Mouse (Mus musculus) erythroid progenitor cell, adult 5-6 weeks (primary cell): ENCODE results near the gene Dclk2. TPM values are rescaled to one million over a fixed set of nuclear protein-coding genes. Genes with fewer than 3 reads are reported as not detected.

Experiments used
- ATAC-seq: replicated peaks from 2 replicates; pipeline ENCODE4 v1.8.0; 2016; ENCODE audit warnings: moderate number of reproducible peaks, mild to moderate bottlenecking, moderate TSS enrichment, inconsistent platforms; ENCODE audit not compliant: poor library complexity, low FRiP score, severe bottlenecking
- total RNA-seq, 2 experiments: library from RNA; stranded (forward) in 1 of 2; stranded (reverse) in 1 of 2; fragments of 150-400 nt in 1 of 2; fragments of 186-747, 209-891 nt in 1 of 2; gene quantifications; 2 replicates each; pipeline versions ENCODE4 v1.2.3 to v1.2.4; 2015 to 2017; ENCODE audit warnings: low replicate concordance in 2 of 2

Dclk2 gene
- total RNA-seq, 2 experiments from 2014 or later: 36.8 to 65.0 TPM

DNA sequence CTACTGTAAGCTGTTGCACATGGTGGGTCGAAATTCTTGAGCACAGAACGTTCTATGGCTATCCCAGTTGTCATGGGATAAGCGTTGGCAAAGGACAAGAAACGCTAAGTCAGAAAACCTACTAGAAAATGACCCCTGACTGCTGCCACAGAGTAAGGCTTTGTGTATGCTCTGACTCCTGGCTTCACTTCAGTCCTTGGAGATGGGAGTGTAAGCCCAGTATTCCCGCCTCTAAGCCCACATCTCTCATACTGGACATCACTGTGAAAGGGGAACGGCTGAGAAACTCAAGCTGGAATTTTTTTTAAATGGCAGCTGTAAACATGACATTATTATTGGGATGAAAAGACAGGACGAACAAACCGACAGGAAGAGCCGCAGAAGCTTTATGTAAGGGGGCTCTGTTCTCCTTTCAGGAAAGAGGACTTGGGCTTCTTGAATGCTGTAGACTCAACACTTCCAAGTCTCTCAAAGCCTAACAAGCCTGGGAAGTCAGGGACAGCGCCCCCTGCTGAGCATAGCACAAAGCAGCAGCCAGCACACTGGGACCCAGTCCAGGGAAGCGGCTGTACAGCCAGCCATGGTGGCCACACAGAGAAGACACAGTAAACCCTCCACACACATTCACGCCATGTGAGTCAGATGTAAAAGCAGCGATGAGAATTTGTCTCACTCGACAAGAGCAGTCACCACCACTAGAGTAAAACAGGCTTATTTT, 112.7 kb downstream of the Dclk2 start:
- peak; percentile 79 for ATAC-seq

DNA sequence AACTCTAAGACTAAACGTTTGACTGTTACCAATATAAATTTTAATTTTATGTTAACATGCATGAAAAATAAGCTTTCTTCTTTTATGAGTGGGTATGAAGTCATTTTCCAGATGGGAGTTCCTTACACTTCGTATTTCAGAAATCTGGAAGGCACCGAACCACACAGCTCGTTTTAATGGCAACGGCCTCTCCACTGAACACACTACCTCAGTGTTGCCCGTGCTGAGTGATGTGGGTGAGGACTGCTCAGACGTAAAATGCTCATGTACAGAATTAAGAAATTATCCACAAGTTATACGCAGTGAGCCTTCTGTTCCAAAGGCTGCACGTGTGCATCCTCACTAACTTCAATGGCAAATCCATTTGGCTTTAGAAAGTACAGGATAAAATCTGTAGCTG, 113.8 kb downstream of the Dclk2 start:
- ATAC-seq: no peak

DNA sequence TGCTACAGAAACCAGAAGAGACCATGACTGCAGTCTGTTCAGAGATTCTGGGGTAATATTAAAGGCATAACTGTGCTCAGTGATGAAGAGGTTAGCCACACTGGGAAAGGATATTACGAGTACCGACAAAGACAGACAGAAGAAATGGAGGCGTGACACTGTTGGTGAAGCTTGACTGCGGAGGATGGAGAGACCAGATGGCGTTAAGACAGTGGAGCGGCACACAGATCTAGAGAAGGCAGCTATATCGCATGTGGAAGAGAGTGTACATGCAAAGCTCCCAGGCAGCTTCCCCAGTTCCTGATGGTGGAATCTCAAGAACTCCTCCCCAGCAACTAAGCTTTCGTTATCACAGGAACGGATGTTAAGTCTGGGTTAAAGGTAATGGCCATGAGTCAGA, 116.4 kb downstream of the Dclk2 start:
- no peak for ATAC-seq

DNA sequence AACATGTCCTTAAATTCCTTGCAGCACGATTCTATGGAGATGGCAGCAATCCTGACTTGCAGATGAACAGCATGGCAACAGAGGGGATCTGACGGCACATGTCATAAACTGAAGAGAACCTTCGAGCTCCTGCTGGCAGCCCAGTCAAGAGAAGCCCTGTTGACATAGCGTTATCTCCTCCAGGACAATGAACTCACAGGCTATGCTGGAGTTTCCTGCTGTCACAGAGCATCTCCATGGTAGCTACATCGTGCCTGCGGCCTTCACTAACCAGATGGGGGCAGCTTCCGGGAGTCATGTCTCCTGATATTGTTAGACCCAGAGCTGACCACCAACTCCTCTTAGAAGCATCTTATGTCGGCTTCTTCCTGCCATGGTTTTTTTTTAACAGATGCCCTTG, 117.8 kb downstream of the Dclk2 start:
- no peak for ATAC-seq

DNA sequence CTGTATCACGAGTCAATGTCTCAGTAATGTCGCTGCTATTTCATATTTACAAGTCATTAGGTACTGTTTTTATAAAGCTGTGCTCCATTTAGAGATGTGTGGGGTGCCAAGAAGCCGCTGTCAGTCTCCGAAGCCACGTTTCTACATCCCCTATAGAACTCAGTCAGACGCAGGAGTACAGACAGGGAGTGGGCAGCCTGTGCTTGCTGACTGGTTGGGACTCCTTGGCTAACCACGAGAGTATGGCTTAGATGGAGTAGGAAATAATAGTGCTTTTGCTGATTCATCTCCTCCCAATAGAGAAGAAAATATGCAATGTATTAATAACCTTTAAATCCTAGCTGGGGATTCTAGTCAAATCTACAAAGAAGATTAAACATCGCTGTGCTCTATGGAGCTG, 119.8 kb downstream of the Dclk2 start:
- no peak for ATAC-seq

DNA sequence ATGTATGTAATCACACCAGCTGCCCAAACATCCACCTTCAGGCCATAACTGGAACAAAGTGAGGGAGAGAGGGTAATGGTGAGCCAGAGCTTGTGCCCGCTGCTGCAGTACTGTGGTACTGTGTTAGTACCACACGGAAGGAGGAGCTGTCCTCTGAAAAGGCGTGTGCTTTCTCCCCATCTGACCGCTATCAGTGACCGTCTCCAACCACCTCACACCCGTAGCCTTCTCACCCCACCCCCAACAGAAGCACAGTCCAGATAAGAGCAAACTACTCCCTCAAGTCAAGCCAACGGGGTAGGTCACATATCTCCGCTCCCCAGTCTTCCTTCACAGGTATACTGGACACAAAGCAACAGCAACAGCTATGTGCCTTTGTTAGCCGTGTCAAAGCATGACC, 121.6 kb downstream of the Dclk2 start:
- ATAC-seq: peak; percentile 89

DNA sequence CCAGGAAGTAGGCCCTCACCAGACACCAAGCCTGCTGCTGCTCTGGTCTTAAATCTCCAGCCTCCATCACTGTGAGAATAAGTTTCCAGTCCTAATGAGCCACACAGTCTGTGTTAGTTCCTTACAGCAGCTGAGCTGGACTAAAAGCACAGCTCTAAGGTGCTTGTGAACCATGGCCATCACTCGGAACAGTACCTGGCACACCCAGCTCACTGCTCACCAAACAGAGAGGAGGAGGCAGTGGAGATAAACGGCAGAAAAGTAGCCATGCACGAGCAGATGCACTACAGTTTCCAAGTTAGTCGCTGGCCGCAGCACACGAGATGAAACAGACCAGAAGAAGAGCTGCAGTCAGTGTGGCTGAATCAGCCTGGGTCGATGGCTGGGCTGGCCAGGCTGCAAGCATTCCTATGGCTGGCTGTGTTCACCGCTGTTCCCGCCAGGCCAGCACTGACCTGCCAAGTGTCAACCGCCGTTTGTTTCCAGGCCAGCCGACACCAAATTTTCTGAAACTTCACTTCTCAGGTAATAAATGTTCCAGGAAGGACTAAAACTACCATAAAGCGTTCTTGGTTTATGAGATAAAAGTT, 122.7 kb downstream of the Dclk2 start:
- ATAC-seq: peak; percentile 55

DNA sequence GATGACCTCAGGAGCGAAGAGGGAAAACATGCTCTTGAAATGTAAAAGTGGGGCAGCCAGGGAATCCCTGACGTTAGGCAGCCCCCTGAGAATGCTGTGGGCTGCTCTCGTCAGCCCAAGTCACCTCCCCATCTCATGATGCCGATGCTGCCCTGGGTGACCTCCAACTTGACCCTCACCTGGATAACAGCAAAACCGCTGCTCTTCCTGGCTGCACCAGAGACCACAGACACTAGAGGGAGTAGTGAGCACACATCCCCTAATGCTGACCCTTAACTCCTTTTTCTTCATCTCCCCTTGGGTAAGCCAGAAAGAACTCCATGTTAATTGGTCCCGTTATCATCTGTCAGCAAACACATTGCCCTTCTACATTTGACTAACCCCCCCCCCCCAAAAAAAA, 123.9 kb downstream of the Dclk2 start:
- peak; percentile 33; the same call in 1 of the 2 replicates for ATAC-seq

DNA sequence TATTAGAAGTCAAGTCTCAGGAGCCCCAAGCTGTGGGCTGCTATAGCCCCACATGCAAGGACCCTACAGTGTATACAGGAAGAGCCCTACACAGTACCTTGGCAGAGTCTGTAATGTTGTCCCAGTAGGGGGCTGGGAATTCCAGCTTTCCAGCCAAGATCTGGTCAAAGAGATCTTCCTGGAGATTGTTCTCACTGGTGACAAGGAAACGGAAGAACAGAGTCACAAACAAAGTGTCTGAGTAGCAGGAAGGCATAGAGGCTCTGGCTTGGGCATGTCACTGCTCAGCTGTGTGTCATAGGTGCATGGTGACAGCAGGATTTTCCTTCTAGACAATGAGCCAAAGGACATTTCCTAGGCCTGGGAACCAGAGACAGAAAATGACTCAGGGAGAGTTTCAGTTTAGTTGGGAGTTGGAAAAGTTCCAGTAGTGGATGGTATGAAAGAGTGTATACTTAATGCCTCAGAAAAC, 126.9 kb downstream of the Dclk2 start:
- ATAC-seq: no peak

DNA sequence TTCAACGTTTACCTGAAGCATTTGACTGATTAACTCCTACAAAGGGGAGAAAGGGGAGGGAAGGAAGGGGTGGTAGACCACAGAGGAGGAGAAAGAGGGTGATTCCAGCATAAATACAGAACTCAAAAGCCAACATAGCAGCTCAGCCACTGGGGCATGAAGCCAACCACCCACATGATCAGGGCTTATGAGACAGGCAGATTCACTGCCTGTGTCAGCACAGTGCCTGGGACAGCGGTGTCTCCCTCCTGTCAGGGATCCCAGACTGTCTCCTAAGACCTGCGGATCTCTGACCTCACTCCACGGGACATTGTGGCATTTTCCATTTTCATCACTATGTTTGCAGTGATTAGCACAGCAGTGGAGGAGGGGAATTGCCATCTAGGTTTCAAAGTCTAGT, 127.4 kb downstream of the Dclk2 start:
- ATAC-seq: no peak

DNA sequence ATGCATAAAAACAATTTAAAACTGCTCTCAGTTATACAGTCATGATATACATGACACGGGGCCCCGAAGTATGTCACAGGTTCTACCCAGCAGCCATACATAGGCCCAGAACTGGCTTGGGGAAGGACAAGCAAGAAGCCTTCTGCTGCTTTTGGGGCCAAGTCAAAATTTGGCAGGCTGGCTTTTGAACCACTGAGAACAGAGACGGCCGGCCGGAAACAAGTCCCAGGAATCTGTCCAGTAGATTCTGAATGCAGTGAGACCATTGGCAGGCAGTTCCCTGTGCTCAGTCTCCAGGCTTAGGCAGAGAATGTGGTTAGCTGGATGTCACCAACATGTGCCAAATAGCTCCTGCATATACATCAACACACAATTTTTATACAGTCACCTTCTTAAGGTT, 130.9 kb downstream of the Dclk2 start:
- ATAC-seq: no peak

DNA sequence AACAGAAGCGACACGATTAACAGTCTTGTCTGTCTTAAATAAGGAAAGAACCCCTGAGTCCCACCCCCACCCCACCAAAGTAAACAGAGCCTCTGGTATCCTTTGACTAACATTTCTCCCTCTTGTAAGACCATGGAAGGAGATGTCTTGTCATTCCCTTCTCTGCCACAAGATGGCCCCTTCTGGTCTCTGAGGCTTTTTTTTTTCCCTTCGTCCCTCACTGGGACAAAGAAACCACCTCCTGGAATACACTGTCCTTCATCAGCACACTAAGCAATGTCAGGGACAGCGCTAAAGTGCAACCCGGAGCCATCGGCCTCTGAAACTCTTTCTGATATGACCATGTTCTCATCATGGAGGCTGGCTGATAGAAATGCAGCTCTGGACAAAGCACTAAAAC, 131.9 kb downstream of the Dclk2 start:
- no peak for ATAC-seq

DNA sequence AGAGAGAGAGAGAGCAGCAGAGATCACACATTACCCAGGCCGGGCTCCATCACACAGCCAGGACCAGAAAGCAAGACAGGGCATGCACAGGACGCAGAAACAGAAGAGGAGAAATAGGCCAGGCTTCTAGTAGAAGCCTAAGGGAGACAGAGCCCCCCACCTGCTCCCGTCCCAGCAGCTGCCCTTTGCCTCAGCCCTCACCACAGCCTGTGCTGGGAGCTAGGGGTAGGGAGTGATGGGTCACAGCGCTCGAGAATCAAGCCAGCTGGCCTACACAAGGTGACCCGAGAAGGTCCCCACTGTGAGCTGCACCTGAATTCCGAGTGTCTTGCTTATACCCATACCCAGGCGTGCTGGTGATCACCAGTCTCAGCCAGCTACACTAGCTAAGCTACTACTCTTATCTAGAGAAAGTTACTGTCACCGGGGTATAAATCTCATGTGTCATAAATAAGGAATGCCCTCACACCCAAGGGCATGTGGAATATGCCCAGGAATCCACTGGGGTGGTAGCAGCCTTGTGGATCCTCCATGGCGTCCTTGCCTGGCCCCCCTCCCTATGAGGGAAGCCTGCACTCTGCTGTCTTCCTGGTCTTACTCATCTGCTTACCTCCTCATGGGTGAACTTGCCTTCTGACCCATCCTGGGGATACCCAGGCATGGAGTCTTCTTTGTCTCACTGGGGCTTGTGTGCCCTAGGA, 133.1 kb downstream of the Dclk2 start:
- ATAC-seq: no peak

DNA sequence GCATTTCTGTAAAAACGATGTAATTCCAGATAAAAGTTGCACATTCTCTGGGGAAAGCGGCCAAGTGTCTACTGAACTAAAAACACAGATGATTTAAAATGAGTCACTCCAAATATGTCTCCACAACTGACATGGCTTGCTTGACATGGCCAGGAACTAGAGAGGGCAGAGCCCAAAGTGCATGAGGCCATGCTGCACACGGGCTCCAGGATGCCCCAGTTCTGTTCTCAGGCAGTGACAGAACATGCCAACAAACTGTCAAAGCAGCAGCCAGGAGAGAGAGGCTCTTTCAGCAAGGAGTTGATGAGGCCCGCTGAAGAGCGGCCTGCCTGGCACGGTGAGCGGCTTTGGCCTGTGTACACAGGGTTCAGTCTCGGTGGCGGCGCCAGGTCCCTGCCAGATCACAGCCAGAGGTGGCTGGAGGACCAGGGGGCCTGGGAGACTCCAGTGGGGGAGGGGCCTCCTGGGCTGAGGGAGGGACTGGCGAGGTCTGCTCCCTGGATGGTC, 133.8 kb downstream of the Dclk2 start:
- ATAC-seq: no peak

DNA sequence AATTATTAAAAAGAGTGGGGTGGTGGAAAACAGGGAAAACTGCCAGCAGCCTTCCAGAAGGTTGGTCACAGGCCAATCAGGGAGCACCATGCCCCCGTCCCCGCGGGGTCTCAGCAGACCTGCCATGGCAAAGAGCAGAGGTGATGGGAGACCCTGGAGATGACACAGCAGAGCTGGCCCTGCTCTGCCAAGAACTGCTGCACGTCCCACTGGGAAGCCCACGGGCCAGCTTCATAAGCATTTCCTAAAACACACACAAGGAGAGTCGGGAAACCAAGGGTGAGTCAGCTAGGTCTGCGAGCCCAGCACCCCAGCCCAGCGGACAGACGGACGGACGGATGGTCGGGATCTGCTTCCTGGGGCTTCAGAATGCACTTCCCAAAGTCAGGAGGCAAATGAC, 134.4 kb downstream of the Dclk2 start:
- no peak for ATAC-seq

DNA sequence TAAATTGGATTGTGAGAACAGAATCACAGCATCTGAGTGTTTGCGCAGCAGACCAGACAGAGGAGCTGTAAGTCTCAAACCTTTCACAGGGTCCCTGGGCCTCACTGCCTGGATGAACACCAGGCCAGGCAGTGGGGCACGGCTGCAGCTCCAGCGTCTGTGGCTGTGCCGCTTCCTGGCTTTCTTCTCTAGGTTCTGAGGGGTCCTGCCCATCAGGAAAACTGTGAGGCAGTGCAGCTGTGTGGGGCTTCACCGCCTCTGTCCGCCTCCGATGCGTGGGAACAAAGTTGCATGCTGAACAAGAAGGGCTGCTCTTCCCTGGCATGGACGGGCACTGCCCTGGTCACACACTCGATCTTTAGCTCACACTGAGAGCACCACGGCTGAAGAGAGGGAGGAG, 135.7 kb downstream of the Dclk2 start:
- no peak for ATAC-seq

DNA sequence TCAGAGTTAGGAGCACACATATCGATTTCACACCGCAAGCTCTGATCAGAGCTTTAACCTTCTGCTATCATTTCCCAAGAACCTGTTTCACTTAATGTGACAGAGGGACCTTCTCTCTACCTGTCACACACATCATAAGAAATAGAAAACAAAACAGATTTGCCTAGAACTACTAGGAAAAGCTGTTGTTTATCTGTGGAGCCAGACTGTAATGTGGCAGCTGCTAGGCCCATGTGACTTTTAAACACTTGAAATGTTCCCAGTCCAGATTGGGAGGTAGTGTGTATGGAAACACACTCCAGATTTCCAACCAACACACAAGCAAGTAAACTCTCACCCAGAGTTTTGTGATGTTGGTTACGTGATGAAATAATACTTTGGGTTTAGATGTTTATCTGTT, 136.6 kb downstream of the Dclk2 start:
- no peak for ATAC-seq

DNA sequence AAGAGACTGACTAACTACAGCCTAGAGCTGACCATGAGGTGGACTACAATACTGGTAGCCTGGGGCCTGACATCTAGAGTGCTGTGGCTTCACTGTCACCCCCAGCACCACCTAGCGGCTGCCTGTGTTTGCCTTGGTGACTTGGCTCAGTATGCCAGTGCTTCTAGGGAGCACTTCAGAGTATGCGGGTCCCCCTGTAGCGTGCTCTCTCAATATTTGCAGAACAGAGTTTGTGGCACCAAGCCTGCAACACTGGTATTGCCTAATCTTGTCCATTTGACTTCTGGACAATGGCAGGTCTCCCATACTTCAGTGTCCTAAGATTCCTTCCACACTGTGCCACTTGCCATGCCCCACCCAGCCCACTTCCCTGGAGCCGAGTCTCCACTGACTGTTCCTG, 140.9 kb downstream of the Dclk2 start:
- ATAC-seq: 0 out of 2 replicates have a peak, but pooled peaks have one; percentile 22

DNA sequence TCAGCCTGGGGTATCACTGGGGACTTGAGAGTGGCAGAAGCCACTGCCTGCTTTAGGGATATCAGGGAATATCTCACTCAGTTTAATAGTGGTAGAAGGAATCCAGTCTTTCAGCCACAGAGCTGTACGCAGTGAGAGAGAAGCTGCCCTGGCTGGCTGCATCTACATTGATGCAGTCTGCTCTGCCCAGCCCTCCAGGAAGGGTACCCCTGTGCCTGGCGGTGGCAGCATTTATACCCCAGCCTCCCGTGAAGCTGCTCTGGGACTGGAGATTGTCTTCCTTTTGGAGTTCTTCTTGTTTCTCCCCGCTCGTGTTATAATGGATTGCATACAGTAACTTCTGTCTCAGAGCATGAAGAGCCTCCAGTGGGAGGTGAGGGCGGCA, 145.2 kb downstream of the Dclk2 start:
- no peak for ATAC-seq

DNA sequence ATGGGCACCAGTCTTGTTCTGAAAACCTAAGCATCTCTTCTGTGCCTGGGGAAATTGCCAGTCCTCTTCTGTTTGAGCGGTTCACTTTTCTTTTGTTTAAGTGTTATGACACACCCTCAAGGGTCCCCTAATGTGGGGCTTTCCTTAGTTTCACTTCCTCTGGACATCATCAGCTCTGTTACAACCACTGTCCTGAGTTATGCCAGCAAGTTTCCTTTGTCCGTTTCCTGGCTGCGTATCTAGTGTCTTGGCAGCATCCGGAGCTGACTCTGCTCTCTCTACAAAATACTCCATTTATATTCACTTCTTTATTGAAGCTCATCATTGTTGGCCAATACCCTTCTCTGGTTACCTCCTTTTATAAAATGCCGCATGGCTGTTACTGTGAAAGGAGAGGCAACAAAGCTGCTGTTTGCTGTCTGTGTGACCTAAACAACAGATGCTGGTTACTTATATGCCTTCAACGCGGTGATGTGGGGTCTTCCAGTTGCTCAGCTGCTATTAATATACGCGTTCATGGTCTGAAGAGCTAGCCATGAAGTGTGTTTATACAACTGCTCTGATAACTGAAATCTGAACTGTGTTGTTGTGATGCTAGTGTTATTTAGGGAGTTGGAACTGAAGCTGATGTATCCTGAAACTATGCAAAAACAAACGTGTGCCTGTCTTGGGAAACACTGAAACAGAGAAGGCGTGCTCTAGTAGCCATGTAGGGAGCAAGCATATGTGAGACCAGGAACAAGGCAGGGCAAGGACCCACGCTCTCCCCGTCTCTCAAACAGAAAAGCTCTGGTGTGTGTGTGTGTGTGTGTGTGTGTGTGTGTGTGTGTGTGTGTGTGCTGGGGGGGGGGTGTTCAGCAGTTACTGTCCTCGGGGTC, 145.8 kb downstream of the Dclk2 start:
- ATAC-seq: no peak
